Mouse (Mus musculus) G1E-ER4 (cell line): ENCODE data around the gene Olfr96. TPM values are rescaled to one million over a fixed set of nuclear protein-coding genes. Genes with fewer than 3 reads are reported as not detected.
"Not testable (repeated sequence)": the region's sequence is repeated elsewhere in the genome, so short reads cannot be mapped to it uniquely, and the experiment has no call there.

Experiments used
- GATA1 ChIP-seq: IDR thresholded peaks from one replicate; pipeline ENCODE4 v1.8.0; 2012; ENCODE audit warnings: low read length, inconsistent platforms
- polyA plus RNA-seq: library from polyadenylated mRNA; stranded (reverse); fragments of >175 nt; gene quantifications from 2 replicates; pipeline ENCODE4 v1.2.3, GENCODE M21; 2012

Gene Olfr96
- polyA plus RNA-seq = not detected in 2 replicates

DNA sequence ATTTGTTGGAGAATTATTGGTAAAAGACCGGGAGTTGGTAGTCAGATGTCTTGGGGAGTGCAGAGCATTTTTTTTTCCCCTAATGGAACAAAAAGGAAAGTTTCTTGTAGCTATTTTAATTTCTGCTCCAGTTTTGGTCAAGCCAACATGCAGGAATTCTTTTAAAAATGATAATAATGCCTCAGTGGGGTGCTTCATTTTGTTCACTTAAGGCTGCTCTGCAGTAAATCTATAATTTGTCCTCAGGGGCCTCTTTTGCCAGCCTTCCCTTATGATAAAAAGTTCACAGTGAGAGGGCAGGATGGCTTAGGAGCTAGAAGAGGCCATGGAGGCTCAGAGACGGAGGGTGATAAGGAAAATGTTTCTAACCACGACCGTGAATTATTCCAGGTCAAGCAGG, at the start of gene Olfr96:
Olfr96 (plus strand) TSS at position 301 of the 400 bp plus-strand sequence.
- no peak for TF ChIP-seq GATA1

DNA sequence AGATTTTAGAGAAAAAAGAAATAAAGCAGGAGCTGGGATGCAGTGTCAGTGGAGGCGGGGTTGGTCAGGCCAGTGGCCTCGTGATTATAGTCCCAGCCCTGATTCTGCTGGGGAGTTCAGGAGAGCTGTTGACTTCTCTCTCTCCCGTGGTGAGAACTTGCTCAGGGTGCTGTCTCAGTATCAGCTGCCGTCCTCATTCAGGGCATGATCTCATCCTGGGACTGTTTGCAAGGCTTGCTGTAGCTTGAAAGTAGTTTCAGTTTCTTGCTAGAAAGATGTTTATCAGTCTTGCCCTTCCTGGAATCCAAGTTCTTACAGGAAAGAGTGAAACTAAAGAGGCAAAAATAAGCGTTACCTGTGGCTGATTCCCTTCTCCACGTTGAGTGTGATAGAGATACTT, 34.5 kb upstream of the Olfr96 start:
- TF ChIP-seq GATA1 = no peak

DNA sequence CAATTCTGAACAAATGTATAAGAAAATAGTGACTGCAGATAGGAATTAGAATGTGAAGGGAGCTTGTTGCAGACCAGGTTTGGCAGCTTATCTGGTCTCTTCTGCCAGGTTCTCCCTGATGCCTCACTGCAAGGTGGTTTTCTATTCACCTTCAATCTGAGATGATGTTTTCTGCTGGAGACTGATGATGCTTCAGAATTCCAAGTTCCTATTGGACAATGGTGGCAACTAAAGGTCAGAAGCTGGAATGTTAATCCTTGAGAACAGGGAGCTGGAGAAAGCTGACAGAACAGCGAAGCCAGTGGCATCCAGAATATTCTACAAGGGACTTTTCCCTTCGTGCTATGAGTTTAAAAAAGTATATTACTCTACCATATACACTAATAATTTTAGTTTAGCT, 29.2 kb upstream of the Olfr96 start:
- no peak for TF ChIP-seq GATA1

DNA sequence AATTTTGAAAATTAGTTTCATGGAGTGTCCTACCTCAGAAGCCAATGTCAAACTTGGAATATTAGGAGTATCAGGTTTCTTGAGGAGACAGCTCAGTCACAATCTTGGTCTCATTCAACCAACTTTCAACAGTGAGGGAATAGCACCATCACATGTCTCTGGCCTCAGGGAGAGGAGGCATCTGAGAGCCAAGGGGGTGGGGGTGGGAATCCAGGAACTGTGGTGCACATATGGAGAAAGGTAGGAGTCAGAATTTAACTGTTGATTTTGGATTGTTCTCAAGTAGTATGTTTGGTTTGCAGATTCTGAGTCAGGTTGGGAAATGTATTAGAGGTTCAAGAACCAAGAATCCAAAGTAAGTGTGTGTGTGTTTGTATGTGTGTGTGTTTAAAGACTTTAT, 26.9 kb upstream of the Olfr96 start:
- TF ChIP-seq GATA1 = no peak

DNA sequence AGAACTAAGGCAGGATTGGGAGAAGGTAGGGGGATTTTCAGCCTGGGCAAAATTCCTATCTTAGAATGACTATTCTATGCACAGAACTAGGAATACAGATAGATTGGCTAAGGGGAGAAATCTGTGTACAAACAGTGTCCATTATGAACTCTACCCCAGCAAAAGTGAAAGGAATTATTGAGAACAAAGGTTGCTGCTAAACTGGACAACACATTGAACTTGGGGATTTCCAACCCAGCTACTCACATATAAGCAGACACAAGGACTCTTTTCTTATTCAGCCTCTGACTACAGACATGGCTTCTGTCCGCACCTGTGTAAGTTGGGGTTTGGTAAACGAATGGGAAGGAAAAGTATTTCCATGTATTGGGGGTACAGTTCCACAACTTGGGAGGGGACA, 26.3 kb upstream of the Olfr96 start, which contains the start of gene Ubd:
Ubd (plus strand) TSS at position 237 of the 400 bp plus-strand sequence.
- no peak for TF ChIP-seq GATA1

DNA sequence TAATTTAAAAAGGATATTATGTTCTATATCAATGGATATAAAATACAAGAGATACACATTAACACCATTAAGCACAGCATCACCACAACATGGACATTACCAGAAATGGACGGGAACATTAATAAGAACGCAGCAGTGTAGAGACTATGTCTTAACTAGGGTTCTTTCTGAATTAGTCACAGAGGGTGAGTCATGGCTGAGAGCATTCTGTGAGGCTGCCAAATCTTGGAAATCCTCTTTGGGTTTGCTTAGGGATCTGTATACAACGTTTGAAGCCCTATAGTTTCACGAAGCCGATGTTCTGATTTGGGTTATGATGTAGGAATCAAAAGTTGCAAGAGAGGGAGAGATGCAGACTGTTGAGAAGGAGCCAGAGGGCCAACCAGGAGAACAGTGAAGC, 25.2 kb upstream of the Olfr96 start:
- no peak for TF ChIP-seq GATA1

DNA sequence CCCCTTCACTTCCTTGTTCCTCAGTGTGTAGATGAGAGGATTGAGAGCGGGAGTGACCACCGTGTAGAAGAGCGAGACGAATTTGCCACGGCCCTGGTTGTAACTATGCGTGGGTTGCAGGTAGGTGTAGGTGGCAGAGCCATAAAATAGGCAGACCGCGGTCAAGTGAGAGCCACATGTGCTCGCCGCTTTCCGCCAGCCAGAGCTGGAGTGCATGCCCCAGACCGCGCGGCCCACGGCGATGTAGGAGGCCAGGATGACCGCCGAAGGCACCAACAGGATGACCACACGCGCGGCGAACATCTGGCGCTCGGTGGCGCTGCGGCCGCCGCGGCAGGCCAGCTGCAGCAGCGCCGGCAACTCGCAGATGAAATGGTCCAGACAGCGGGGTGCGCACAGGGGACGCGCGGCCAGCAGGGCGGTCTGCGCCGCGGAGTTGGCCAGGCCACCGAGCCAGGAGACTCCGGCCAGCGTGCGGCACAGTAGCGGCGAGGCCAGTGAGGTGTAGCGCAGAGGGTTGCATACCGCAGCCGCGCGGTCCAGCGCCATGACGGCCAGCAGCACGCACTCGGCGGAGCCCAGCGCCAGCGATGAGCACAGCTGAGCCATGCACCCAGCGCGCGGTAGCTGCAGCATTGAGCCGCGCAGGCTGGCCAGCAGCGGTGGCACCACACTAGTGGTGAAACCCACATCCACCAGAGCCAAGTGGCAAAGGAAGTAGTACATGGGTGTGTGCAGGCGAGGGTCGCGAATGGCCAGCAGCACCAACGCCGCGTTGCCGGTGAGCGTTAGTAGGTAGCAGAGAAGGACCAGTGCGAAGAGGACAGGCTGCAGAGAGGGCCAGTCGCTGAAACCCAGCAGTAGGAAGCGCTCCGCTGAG, 22.9 kb upstream of the Olfr96 start:
- no peak for TF ChIP-seq GATA1

DNA sequence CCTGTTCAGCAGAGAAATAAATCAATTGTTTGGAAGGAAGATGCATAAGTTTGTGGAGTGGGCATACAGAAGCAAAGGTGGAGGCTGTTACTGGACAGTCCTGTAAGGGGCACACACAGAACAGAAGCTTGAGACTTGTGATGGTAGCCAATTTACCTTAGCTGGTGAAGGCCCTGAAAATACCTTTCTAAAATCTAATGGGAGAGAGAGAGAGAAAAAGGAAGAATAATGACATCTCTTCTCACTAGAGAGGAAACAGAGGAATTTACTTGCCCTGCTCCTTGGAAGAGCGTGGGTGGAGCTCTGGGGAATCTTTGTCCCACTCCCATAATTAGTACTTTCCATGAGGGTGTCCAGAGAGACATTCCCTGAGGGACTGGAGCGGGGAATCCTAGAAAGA, 19.1 kb upstream of the Olfr96 start, which contains the start of gene Olfr94:
Olfr94 (minus strand) TSS at position 101 of the 400 bp plus-strand sequence.
- no peak for TF ChIP-seq GATA1

DNA sequence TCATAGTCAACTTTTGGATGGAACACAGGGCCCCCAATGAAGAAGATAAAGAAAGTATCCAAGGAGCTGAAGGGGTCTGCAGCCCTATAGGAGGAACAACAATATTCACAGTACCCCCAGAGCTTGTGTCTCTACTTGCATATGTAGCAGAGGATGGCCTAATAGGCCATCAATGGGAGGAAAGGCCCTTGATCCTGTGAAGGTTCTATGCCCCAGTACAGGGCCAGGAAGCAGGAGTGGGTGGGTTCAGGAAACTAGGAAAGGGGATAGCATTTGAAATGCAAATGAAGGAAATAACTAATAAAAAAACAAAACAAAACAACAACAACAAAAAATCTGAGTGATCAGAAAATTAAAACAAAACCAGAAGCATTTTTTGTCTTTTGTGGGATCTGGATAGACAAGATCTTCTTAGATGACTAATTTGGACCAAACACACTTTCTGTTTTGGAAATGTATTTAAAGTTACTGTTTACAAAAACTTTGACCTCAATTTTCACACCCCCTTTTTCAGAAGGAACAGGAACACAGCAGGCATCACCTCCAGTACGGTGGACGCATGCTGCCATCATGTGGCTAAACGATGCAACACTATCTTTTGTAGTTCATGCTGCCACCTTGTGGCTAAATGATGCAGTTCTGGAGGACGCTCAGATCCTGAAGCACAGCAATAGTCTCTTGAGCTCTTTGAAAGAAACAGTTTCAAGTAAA, 16.6 kb upstream of the Olfr96 start:
- TF ChIP-seq GATA1 = no peak

DNA sequence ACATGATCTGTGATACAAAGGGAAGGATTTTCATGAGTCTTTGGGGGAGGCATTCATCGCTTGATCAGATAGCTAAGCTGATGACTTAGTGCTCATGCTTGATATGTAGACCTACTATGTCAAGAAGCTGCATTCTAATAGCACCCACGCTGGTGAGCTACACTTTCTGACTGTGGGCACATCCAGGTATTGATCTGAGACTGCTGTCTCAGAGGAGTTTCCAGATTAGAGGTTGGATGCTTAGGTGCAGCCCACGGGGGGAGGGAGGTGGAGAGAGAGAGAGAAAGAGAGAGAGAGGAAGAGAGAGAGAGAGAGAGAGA, 16.1 kb upstream of the Olfr96 start:
- TF ChIP-seq GATA1 = no peak

DNA sequence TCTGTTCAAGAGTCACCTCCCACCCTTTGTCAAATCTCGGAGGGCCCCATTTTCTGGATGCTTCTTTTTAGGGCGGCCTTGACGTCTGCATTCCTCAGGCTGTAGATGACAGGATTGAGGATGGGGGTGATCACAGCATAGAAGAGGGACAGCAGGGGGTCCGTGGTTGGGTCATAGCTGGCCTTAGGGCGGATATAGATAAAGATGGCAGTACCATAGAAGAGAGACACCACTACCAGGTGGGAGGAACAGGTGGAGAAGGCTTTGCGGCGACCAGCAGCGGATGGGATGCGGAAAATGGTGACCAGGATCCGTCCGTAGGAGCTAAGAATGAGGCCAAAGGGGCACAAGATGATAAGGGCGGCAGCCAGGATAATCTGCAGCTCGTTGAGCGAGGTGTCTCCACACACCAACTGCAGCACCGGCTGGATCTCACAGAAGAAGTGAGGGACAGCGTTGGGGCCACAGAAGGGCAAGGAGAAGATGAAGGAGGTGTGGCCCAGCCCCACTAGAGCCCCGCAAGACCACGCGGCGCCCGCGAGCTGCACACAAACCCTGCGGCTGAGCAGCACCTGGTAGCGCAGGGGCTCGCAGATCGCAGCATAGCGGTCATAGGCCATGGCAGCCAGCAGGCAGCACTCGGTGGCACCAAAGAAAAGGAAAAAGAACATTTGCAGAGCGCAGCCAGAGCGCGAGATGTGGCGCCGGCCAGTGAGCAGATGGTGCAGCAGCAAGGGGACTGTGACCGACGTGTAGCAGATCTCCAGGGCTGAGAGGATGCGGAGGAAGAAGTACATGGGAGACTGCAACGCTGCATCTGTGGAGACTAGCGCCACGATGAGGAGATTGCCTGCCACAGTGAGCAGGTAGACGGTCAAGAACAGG, 8.8 kb upstream of the Olfr96 start:
- no peak for TF ChIP-seq GATA1

DNA sequence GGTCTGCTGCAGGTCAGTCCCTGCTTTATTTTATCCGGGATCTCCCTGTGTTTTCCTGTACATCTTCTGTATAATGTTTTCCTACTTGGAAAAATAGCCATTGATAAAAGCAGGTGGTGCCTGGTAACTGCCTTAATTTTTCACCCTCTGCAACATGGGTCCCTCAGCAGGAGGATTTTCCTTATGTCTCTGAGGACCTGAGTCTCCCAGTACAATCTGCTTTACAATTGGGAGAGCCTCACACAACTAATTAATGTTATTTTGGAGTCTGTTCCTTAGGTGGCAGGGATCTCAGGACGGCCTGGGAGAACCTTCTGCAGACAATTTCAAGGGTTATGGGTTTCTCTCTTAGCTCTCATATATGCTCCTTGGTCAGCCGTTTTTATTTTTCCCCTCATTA, 6.9 kb upstream of the Olfr96 start, which contains the start of gene Olfr95:
Olfr95 (minus strand) TSS at position 101 of the 400 bp plus-strand sequence.
- no peak for TF ChIP-seq GATA1

DNA sequence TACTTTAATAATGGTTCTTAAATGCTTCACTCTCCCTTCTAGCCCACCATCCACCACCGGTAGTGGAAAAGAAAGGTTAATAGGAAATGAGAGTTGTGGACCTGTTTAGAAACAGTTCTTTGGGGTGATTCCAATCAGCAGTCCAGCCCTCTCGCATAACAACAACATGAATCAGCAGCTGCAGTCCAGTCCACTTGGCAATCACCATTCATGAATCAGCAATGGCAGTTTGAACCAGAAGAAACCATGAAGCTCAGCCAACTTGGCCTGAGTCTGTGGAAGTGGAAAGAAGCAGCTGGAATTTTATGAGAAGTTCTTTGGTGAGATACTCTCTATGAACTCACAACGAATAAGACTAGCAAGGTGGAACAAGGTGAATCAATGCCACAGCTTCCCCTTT, 1.5 kb upstream of the Olfr96 start:
- TF ChIP-seq GATA1 = no peak

DNA sequence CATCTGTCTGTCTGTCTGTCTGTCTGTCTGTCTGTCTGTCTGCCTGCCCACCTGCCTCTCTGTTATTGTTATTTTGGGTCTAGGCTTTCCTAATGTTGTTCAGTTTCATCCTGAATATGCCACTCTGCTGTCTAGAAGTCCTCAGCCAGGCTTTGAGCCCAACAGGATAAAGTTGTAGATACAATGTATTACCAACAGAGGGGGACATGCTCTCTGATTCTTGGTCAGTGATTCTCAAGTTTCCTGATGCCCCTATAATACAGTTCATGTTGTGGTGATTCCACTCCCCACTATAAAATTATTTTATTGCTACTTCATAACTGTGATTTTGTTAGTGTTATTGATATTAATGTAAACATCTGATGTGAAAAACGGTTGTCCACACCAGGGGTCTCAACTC, 1.9 kb downstream of the Olfr96 start:
- no peak for TF ChIP-seq GATA1

DNA sequence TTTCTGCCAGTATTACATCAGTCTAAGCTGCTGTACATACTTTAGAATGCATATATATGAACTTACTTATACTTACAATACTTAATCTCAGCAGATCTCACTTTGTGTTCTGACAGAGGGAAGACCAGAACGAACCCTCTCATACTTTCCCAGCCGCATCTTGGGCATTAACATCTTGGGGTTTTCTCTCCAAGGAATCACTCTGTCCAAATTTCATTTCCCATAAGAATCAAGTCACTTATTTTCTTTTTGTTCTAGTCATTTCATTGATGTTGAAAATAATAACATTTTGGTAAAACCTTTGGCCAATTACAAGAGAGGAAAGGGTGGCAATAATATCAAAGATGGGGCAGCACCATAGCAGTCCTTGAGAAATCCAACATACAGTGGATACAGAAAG, 17.3 kb downstream of the Olfr96 start, which contains the start of gene Olfr97:
Olfr97 (minus strand) TSS at position 101 of the 400 bp plus-strand sequence.
- not testable (repeated sequence) for TF ChIP-seq GATA1
